Mouse (Mus musculus) thymus, postnatal 0 days (tissue): ENCODE results near the gene Gatad2a. TPM values are rescaled to one million over a fixed set of nuclear protein-coding genes. Genes with fewer than 3 reads are reported as not detected.
A peak's percentile ranks its signal among the peaks of the same experiment; 100 is the strongest.

Source experiments
- DNase-seq: peaks from one replicate; pipeline ENCODE4 v3.0.0-alpha.2; 2015; ENCODE audit warnings: low spot score
- polyA plus RNA-seq: library from polyadenylated mRNA; unstranded; fragments of >200 nt; fragmentation: Nextera tagmentation; extraction: Ambion mirVana; gene quantifications from 2 replicates; pipeline ENCODE4 v1.2.1, GENCODE M21; 2015

The Gatad2a gene
- polyA plus RNA-seq, 1 experiment from 2014 or later, result 60.8 TPM

DNA sequence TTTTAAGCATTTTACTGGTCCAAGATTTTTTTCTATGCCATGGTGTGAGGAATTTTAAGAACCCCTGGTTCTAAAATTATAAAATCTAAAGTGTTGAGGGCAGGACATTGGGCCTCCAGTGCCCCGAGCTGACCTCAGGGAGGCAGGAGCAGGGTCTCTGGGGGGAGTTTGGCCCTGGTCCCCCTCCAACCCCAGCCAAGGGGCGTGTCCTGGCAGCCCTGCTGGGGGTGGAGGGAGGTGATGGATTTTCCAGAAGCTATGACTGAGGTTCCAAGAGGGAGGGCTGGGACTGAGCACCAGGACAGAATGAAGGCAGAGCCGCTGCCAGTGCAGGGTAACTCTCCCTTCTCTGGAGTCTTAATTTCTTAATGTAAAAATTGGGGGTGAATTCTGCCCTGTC lies 118.2 kb downstream of the Gatad2a start:
- DNase-seq, result no peak

DNA sequence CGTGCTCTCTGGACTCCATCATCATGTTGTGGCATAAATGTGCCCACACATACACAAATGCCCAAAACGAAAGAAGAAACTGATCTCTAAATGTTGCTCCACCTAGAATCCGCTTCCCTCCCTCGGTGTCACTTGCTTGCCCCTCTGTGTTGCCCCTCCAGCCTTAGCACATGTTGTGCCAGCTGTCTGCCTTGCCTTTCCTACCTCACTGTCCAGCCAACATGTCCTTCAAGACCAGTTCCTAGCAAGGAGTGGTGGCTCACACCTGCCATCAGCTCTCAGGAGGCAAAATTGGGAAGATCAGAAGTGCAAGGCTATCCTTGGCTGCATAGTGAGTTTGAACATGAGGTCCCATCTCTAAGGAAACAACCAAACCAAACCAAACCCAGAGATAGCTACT lies 118.8 kb downstream of the Gatad2a start:
- no peak for DNase-seq

DNA sequence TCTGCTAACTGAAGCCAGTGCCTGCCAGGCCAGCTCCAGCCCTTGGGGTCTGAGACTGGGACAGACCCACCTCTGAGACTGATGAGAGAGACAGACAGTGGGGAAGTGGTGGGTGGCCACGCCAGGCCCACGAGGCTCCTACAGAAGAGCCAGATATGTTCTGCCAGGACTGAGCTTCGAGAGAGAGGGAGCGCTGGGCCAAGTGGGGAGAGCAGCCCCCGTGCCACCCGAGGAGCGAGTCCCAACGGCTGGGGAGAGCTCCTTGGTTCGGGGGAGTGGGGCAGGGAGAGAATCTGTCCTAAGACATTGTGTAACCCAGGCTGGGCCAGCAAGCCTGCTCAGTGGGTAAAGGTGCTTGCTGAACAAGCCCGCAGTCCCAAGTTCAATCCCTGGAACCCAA lies 119.2 kb downstream of the Gatad2a start:
- DNase-seq, result no peak

DNA sequence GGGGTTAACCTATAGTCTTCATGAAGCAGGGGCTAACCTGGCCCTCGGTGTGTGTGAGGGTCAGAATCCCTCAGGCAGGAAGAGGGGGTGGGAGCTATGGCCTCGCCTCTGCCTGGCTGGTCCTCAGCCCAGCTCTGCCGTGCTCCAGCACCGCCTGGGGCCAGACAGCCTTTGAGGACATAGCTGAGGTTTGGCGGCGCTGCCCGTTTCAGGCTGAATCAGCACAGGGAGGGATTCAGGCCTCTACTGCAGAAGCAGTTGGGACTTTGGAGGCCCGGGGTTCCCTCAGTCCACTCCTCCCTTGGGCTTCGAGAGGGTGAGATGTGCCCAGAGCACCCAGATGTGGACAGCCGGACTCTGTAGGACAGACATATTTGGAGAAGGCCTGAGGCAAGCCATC lies 120.1 kb downstream of the Gatad2a start:
- no peak for DNase-seq

DNA sequence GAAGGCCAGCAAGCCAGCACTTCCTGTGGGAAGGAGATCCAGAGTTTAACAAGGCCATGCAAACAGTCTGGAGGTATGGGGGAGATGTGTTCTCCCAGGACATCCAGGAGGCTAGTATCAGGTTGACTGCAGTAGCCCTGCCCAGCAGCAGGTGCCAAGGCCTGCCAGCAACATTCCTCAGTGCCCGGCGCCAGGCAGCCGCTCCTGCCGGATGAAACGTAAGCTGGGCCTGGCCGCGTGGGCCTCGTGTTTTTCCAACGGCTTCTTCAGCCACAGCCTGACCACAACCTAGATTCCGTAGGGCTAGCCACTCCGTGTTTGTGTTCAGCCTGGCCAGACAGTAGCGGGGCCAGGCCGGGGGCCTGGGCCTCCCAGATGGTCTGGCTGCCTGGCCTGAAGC lies 121.5 kb downstream of the Gatad2a start:
- DNase-seq, result no peak

DNA sequence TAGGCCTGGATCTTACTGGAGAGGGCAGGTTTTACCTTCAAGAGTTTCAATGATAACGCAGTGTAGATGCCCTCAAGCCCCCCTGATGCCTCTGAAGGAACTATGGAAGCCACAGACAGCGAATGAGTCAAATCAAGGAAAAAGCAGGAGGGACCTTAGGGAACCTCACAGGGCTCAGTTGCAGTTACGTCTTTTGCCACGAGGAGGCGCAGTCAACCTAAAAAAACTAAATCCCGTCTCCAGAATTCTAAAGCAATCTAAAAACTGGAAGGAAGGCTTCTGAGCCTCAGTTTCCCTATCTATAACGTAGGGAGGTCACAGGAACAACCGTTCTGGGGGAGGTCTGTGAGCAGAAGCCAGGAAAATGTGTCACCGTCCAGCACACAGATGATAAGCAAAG lies 122.0 kb downstream of the Gatad2a start:
- DNase-seq, result peak; percentile 64

DNA sequence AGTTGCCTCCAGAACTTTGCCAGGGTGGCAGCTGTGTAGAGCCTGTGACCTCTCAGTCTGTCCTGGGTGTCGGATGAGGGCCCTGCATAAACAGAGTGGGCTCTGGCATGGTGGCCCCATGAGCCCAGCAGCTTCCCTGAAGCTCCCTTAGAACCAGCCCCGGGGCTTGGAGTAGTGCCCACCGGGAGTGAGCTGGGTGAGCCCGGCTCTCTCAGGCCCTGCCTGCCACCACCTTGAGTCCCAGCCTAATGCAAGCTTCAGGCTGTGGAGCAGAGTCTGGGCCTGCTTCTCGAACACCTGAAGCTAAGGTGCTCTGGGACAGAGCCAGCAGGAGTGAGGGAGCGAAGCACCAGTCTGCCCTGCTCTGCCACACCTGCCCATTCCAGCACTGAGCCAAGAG lies 125.3 kb downstream of the Gatad2a start:
- no peak for DNase-seq

DNA sequence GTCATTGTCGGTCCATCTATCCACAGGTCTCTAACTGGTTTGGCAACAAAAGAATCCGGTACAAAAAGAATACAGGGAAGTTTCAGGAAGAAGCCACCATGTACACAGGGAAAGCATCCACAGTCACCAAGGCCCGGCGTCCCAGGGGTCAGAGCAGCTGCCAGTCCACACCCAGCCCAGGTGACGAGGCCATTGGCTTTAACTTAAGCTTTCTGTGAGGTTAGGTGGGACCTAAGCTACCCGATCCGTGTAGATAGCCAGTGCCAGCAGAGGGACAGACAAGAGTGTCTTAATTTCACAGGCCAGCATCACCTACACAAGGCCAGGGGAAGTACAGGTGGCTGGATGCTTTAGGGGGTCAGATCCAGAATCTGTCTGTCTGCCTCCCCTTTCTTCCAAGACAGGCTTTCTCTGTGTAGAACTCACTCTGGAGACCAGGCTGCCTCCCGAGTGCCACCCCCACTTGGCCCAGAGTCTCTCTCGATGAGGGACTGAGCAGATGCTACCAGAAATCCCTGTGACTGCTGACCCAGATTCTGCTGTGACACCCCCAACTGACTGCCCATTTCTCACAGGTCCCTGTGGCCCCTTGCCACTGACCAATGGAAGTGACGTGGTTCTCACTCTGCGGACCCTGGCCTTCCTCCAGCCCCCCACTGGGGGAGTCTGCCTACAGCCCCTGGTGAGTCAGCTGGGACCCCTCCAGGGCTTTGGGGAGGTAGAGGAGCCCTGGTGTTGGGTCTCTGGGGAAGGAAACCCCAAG lies 126.0 kb downstream of the Gatad2a start:
- no peak for DNase-seq

DNA sequence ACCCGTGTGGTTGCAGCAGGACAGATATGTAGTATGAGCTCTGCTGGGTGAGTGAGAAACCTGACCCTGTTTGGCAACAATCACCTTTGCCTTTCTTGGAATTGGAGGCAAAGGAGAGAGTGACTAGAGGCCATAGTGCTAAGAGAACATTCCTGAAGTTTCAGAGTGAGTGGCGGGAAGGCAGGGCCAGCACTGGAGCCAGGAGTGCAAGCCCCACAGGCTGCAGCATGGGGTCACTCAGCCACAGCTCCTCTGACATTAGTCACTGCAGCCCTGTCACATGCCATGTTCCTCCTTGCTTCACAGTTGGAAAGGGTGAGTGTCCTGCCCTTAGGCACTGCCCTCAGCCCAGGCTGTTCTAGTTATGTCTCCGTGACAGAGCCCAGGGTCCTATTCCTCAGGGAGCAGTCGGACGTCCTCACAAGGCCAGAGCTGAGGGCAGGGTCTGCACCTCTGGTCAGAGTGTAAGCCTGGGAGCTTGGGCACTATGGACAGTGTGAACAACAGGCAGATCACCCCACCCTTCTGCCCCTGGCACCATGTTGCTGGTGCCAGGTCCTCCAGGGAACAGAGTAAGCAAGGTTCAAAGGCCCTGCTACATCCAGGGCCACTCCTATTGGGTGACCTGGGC lies 128.4 kb downstream of the Gatad2a start:
- DNase-seq, result no peak

DNA sequence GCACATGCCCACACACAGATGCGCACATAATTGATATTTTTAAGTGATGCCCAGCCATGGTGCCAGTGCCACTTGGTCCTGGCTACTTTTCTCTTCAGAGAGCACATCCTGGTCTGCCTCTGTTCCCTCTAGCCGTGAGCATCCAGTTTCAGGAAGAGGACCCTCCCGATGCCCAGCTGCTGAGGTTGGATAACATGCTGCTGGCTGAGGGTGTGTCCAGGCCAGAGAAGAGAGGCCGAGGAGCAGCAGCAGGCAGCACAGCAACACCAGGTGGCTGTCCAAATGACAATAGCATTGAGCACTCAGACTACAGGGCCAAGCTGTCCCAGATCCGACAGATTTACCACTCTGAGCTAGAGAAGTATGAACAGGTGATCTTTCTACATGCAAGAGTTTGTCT lies 132.0 kb downstream of the Gatad2a start:
- no peak for DNase-seq

DNA sequence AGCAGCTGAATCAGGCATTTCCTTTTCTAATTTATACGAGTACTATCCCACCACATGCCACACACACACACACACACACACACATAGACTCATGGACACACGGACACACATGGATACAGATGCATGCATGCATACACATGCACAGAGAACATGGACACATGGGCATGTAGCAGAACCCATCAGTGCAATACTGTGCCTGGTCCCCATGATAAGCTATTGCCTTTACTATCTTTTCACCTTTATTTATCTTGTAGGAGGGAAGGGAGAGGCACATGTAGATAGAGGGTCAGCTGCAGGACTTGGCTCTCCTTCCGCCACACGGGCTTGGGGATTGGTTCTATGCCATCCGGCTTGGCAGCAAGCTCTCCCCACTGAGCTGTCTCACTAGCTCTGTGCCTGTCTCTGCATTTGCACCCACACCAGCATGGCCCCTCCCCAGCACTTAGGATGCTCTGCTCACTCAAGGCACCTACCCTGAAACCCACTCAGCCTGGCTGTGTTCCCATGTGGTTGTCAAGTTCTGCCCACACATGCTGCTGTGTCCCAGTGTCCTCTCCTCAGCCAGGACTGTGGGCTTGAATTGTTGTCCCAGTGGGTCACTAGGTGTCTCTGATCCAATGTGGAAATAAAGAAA lies 132.7 kb downstream of the Gatad2a start:
- no peak for DNase-seq

DNA sequence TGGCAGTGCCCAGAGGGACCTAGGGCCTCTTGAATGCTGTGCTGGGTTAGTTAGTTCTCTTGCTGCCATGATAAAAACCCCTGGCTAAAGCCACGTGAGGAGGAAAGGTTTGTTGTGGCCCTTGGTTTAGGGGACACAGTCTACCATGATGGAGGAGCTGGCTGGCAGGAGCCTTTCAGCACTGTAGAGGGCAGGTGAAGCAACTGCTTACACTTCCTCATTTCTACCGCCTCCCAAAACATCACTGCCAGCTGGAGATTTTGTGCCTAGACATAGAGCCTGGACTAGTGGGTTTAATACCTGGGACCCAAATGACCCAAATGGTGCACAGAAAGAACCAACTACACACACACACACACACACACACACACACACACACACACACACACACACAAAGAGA lies 134.9 kb downstream of the Gatad2a start:
- DNase-seq, result no peak

DNA sequence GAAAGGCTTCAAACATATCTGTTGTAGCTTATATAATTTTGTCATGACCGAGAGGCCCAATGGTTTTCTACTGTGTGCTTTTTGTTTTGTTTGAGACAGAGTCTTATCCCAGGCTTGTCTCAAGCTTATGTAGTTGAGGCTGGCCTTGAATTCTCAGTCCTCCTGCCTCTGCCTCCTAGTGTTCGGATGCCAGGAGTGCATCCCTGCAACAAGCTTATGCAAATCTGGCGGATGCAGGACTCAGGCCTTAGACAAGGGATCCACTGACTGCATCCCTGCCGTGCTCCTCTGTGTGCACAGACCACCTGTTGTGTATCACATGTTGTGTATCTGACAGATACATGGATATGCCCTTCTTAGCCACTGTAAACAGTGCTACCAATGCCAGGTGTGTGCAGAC lies 135.4 kb downstream of the Gatad2a start:
- DNase-seq, result no peak

Other genes with a start within 250 kb of the Gatad2a start
- 5.3 and 5.4 TPM in 2 replicates for gene Zfp963, start 246.4 kb downstream of the Gatad2a start, polyA plus RNA-seq
- gene Gm20422, start 221.5 kb downstream of the Gatad2a start, polyA plus RNA-seq, result 0.33 and 1.3 TPM in 2 replicates
- 37.2 and 39.2 TPM in 2 replicates for gene Atp13a1, start 205.2 kb downstream of the Gatad2a start, polyA plus RNA-seq
- 18.3 and 22.1 TPM in 2 replicates for gene Zfp866, start 205.2 kb downstream of the Gatad2a start, polyA plus RNA-seq
- 30.9 and 35.0 TPM in 2 replicates for gene Gmip, start 187.7 kb downstream of the Gatad2a start, polyA plus RNA-seq
- 0.31 and 0.53 TPM in 2 replicates for gene Lpar2, start 174.0 kb downstream of the Gatad2a start, polyA plus RNA-seq
- 15.1 and 18.3 TPM in 2 replicates for gene Pbx4, start 163.9 kb downstream of the Gatad2a start, polyA plus RNA-seq
- 0.09 and 0.16 TPM in 2 replicates for gene Cilp2, start 108.7 kb downstream of the Gatad2a start, polyA plus RNA-seq
- 5.0 and 5.1 TPM in 2 replicates for gene Tssk6, start 94.2 kb downstream of the Gatad2a start, polyA plus RNA-seq
- gene Ndufa13, start 93.8 kb downstream of the Gatad2a start, polyA plus RNA-seq, result 228 and 241 TPM in 2 replicates
- gene Yjefn3, start 93.7 kb downstream of the Gatad2a start, polyA plus RNA-seq, result 3.7 and 4.0 TPM in 2 replicates
- gene Mau2, start 46.4 kb upstream of the Gatad2a start, polyA plus RNA-seq, result 45.2 and 50.5 TPM in 2 replicates
- gene Sugp1, start 46.4 kb upstream of the Gatad2a start, polyA plus RNA-seq, result 40.7 and 44.3 TPM in 2 replicates
- gene Tm6sf2, start 76.5 kb upstream of the Gatad2a start, polyA plus RNA-seq, result 0.43 and 0.62 TPM in 2 replicates
- gene Hapln4, start 87.1 kb upstream of the Gatad2a start, polyA plus RNA-seq, result 0.07 TPM in 1 of 2 replicates, not detected in the other
- gene Ncan, start 124.5 kb upstream of the Gatad2a start, polyA plus RNA-seq, result 0.03 and 0.05 TPM in 2 replicates
- 51.9 and 60.6 TPM in 2 replicates for gene Nr2c2ap, start 134.9 kb upstream of the Gatad2a start, polyA plus RNA-seq
- 21.7 and 24.1 TPM in 2 replicates for gene Rfxank, start 142.8 kb upstream of the Gatad2a start, polyA plus RNA-seq
- gene Borcs8, start 143.1 kb upstream of the Gatad2a start, polyA plus RNA-seq, result 67.0 and 88.3 TPM in 2 replicates
- gene Mef2b, start 143.3 kb upstream of the Gatad2a start, polyA plus RNA-seq, result 7.5 and 9.8 TPM in 2 replicates
- gene Tmem161a, start 176.0 kb upstream of the Gatad2a start, polyA plus RNA-seq, result 41.5 and 44.1 TPM in 2 replicates
- gene Slc25a42, start 215.9 kb upstream of the Gatad2a start, polyA plus RNA-seq, result 6.2 and 9.0 TPM in 2 replicates
- 29.6 and 34.5 TPM in 2 replicates for gene Sugp2, start 237.8 kb upstream of the Gatad2a start, polyA plus RNA-seq
- 17.9 and 18.4 TPM in 2 replicates for gene Armc6, start 238.1 kb upstream of the Gatad2a start, polyA plus RNA-seq